Mouse (Mus musculus): ENCODE measurements at regions not wholly inside any gene's neighbourhood (a gene's known extent, or its start where the extent isn't known, plus 50 kb on each side); places are given as distances from the start of the nearest gene placed in this dataset.
A peak's percentile ranks its signal among the peaks of the same experiment; 100 is the strongest.
"Not testable (repeated sequence)": the region's sequence is repeated elsewhere in the genome, so short reads cannot be mapped to it uniquely, and the experiment has no call there.

GRCm38 (mm10) chr2:48315306-48315705, 498.6 kb upstream of the Acvr2a start:
- Histone ChIP-seq H3K27me3 (no peaks in the 10 kb centered on the region), H3K4me1 (peaks cover 11% of the 10 kb centered on the region; the same call in 1 of the 2 replicates), H3K4me3 (replicated peaks) (no peak overlapping the region)

GRCm38 (mm10) chr2:48316180-48316889, 497.6 kb upstream of the Acvr2a start:
- H3K27me3 ChIP-seq: no peaks in the 10 kb centered on the region
- no peak overlapping the region for H3K4me3 ChIP-seq (replicated peaks)
- no peaks in the 10 kb centered on the region for H3K36me3 ChIP-seq
- H3K4me2 ChIP-seq: no peak overlapping the region
- no peak overlapping the region for H3K27ac ChIP-seq
- no peak; the same call in 1 of the 2 replicates for ATAC-seq (replicated peaks; ENCODE audit: low FRiP score)
- H3K9ac ChIP-seq: no peak overlapping the region
- peaks cover 11% of the 10 kb centered on the region; the same call in 1 of the 2 replicates for H3K4me1 ChIP-seq
- WGBS: 75% methylated on average over 8 of the region's 8 CpGs
- no peaks in the 10 kb centered on the region for H3K9me3 ChIP-seq (replicated peaks)

More at GRCm38 (mm10) chr2:48315306-48315705, 498.6 kb upstream of the Acvr2a start:
- Histone ChIP-seq H3K9me3 (replicated peaks) (no peaks in the 10 kb centered on the region), H3K27ac (no peak overlapping the region), H3K4me2 (no peak overlapping the region), H3K9ac (no peak overlapping the region), H3K36me3 (no peaks in the 10 kb centered on the region)
- no peak for ATAC-seq (replicated peaks; ENCODE audit: low FRiP score)
- 93% methylated on average over 3 of the region's 3 CpGs for WGBS

GRCm38 (mm10) chr2:48317821-48318220, 496.1 kb upstream of the Acvr2a start:
- Histone ChIP-seq H3K4me1 (peaks cover 11% of the 10 kb centered on the region; the same call in 1 of the 2 replicates), H3K4me2 (no peak overlapping the region), H3K9ac (no peak overlapping the region), H3K27ac (peak overlapping the region; percentile 54; the same call in 1 of the 2 replicates), H3K36me3 (no peaks in the 10 kb centered on the region), H3K4me3 (replicated peaks) (no peak overlapping the region), H3K9me3 (replicated peaks) (no peaks in the 10 kb centered on the region), H3K27me3 (no peaks in the 10 kb centered on the region)
- peak; percentile 23; the same call in 1 of the 2 replicates for ATAC-seq (replicated peaks; ENCODE audit: low FRiP score)
- WGBS: 43% methylated on average over 7 of the region's 7 CpGs

- Histone ChIP-seq H3K9me3 (replicated peaks) (no peaks in the 10 kb centered on the region), H3K4me3 (replicated peaks) (no peak overlapping the region), H3K4me1 (peaks cover 11% of the 10 kb centered on the region; the same call in 1 of the 2 replicates), H3K4me2 (no peak overlapping the region), H3K27me3 (no peaks in the 10 kb centered on the region), H3K27ac (0 out of 2 replicates have a peak overlapping the region, but pooled peaks have one; percentile 54), H3K36me3 (no peaks in the 10 kb centered on the region), H3K9ac (no peak overlapping the region)
- peak; percentile 78 for ATAC-seq (replicated peaks; ENCODE audit: low FRiP score)
- WGBS: 12% methylated on average over 8 of the region's 8 CpGs
Observed at GRCm38 (mm10) chr2:48318384-48319030, 495.4 kb upstream of the Acvr2a start.

DNA sequence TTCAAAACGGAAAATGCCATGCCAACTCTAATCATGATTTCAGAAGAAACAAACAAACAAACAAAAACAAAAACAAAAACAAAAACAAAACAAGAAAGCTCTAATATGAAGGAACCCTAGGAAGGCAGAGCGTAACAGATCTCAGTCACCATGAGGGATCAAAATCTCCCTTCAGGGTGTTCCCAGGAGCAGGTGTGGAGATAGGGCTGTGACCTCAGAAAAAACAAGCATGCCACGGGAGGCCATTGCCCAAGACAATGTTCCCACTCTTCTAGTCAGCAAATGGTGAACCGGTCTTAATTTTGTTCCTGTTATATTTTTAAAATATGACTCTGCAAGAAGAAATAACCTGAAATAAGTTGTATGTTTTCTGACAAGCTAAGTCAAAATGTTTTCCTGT, 492.4 kb upstream of the Acvr2a start:
- WGBS: 82% methylated on average over 4 of the region's 4 CpGs
- no peak overlapping the region for H3K27ac ChIP-seq
- no peak for ATAC-seq (replicated peaks; ENCODE audit: low FRiP score)
- no peak overlapping the region for H3K9ac ChIP-seq
- H3K4me1 ChIP-seq: peaks cover 11% of the 10 kb centered on the region; the same call in 1 of the 2 replicates
- no peaks in the 10 kb centered on the region for H3K27me3 ChIP-seq
- no peak overlapping the region for H3K4me2 ChIP-seq
- H3K9me3 ChIP-seq (replicated peaks): no peaks in the 10 kb centered on the region
- H3K4me3 ChIP-seq (replicated peaks): no peak overlapping the region
- H3K36me3 ChIP-seq: no peaks in the 10 kb centered on the region

- Histone ChIP-seq H3K4me1 (peaks cover 11% of the 10 kb centered on the region; the same call in 1 of the 2 replicates), H3K4me2 (no peak overlapping the region), H3K9ac (no peak overlapping the region), H3K9me3 (replicated peaks) (no peaks in the 10 kb centered on the region), H3K4me3 (replicated peaks) (no peak overlapping the region), H3K27ac (no peak overlapping the region), H3K36me3 (no peaks in the 10 kb centered on the region), H3K27me3 (no peaks in the 10 kb centered on the region)
- WGBS: 68% methylated on average over 5 of the region's 5 CpGs
- no peak for ATAC-seq (replicated peaks; ENCODE audit: low FRiP score)
Observed at GRCm38 (mm10) chr2:48322278-48322677, 491.6 kb upstream of the Acvr2a start.

GRCm38 (mm10) chr2:48328204-48328603, 485.7 kb upstream of the Acvr2a start:
- ATAC-seq (replicated peaks; ENCODE audit: low FRiP score): no peak
- no peak overlapping the region for H3K27ac ChIP-seq
- no peak overlapping the region for H3K4me3 ChIP-seq (replicated peaks)
- no peak overlapping the region for H3K4me2 ChIP-seq
- no peak overlapping the region for H3K9ac ChIP-seq
- no peaks in the 10 kb centered on the region for H3K9me3 ChIP-seq (replicated peaks)
- no peaks in the 10 kb centered on the region for H3K4me1 ChIP-seq
- H3K27me3 ChIP-seq: no peaks in the 10 kb centered on the region
- H3K36me3 ChIP-seq: no peaks in the 10 kb centered on the region

DNA sequence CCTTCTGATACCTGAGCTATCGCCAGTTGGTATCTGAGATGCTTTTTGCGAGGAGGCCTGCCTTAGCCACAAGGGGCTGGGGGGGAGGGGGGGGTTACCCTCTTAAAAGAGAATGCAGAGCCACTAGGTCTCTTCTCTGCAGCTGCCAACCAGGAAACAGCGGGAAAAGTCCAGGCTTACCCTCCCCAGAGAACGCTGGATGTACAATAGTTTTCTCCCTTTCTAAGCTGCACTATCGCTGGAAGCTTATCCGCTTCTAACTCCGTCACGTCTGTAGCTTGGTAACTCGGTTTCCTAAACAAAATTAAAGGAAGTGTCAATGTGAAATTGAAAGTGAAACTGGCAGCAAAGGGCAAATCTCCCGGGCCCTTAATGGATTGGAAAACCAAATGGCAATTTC, 481.1 kb upstream of the Acvr2a start:
- WGBS: 53% methylated on average over 10 of the region's 10 CpGs
- Histone ChIP-seq H3K27ac (0 out of 2 replicates have a peak overlapping the region, but pooled peaks have one; percentile 13), H3K4me3 (replicated peaks) (no peak overlapping the region), H3K36me3 (no peaks in the 10 kb centered on the region), H3K9me3 (replicated peaks) (no peaks in the 10 kb centered on the region), H3K9ac (no peak overlapping the region), H3K27me3 (no peaks in the 10 kb centered on the region), H3K4me1 (0 out of 2 replicates have a peak, but pooled peaks cover 3% of the 10 kb centered on the region), H3K4me2 (peak overlapping the region; percentile 27; the same call in 1 of the 2 replicates)
- ATAC-seq (replicated peaks; ENCODE audit: low FRiP score): no peak

GRCm38 (mm10) chr2:48348021-48348420, 465.9 kb upstream of the Acvr2a start:
- no peak for ATAC-seq (replicated peaks; ENCODE audit: low FRiP score)
- no peak overlapping the region for H3K27ac ChIP-seq
- H3K9ac ChIP-seq: no peak overlapping the region
- 74% methylated on average over 4 of the region's 4 CpGs for WGBS
- no peak overlapping the region for H3K4me2 ChIP-seq
- H3K4me1 ChIP-seq: no peaks in the 10 kb centered on the region
- no peak overlapping the region for H3K4me3 ChIP-seq (replicated peaks)
- H3K36me3 ChIP-seq: no peaks in the 10 kb centered on the region
- H3K9me3 ChIP-seq (replicated peaks): no peaks in the 10 kb centered on the region
- no peaks in the 10 kb centered on the region for H3K27me3 ChIP-seq

DNA sequence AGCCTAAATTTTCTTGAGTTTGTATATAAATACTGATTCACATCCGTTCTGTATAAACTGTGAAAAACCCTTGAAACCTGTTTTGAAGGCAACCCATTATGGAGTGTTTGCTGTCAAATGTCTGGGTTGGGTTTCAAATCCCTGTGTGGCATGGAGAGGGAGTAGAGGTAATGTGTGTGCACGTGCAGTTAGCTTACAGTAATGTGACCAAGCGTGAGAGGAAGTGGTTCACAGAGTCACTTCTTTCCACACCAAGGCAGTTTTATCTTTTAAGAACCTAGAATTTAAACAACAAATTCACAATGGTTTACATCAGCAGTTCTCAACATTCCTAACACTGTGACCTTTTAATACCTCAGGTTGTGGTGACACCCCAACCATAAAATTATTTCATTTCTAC, 464.1 kb upstream of the Acvr2a start:
- Histone ChIP-seq H3K9me3 (replicated peaks) (no peaks in the 10 kb centered on the region), H3K36me3 (no peaks in the 10 kb centered on the region), H3K4me3 (replicated peaks) (no peak overlapping the region), H3K4me1 (no peaks in the 10 kb centered on the region), H3K27ac (no peak overlapping the region), H3K27me3 (no peaks in the 10 kb centered on the region), H3K9ac (no peak overlapping the region), H3K4me2 (no peak overlapping the region)
- ATAC-seq (replicated peaks; ENCODE audit: low FRiP score): no peak
- 76% methylated on average over 3 of the region's 3 CpGs for WGBS

- H3K27ac ChIP-seq: no peak overlapping the region
Observed at GRCm38 (mm10) chr2:48350206-48350605, 463.7 kb upstream of the Acvr2a start.

DNA sequence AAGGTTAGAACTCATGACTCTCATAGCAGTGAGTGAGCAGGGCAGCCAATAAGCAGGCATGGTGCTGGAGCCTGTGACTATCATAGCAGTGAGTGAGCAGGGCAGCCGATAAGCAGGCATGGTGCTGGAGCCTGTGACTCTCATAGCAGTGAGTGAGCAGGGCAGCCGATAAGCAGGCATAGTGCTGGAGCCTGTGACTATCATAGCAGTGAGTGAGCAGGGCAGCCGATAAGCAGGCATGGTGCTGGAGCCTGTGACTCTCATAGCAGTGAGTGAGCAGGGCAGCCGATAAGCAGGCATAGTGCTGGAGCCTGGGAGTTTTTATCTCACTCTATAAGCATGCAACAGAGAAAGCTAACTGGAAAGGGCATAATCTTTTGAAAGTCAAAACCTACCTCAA, 442.3 kb upstream of the Acvr2a start:
- not testable (repeated sequence) for H3K27me3 ChIP-seq; ATAC-seq (replicated peaks; ENCODE audit: low FRiP score); H3K9me3 ChIP-seq (replicated peaks); H3K27ac ChIP-seq; H3K4me3 ChIP-seq (replicated peaks); H3K9ac ChIP-seq; H3K36me3 ChIP-seq; H3K4me2 ChIP-seq; H3K4me1 ChIP-seq
- 81% methylated on average over 4 of the region's 4 CpGs for WGBS

More at GRCm38 (mm10) chr2:48350206-48350605, 463.7 kb upstream of the Acvr2a start:
- ATAC-seq (replicated peaks; ENCODE audit: low FRiP score): no peak
- 68% methylated on average over 1 of the region's 1 CpGs for WGBS
- Histone ChIP-seq H3K9ac (no peak overlapping the region), H3K36me3 (no peaks in the 10 kb centered on the region), H3K4me1 (no peaks in the 10 kb centered on the region), H3K4me3 (replicated peaks) (no peak overlapping the region), H3K27me3 (no peaks in the 10 kb centered on the region), H3K9me3 (replicated peaks) (no peaks in the 10 kb centered on the region), H3K4me2 (no peak overlapping the region)

All from kidney, embryonic 15.5 days (tissue).